Comparison of ENCODE assay signal across 28 mouse cellular contexts in the genomic region with DNA sequence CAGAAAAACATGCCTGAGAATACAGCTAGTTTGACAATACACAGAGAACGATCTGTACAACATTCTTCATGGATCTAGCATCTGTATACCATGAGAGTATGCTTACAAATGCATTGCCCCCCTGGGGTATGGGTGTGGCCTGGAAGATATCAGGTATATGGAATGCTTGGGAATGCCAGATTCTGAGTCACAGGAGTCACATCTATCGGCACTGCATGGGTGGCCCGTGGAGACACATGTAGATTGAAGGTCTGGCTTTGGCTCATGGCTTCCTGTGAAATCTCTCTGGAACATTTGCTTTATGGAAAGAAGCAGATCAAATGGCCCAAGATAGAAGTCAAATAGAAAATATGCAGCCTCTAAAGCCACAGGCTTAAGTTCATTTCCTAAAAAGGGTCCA. TPM values are rescaled to one million over a fixed set of nuclear protein-coding genes. Genes with fewer than 3 reads are reported as not detected.
"Had no signal": no experiment of that assay in that cellular context is flagged by ENCODE, and none has a peak within 500 bp of the region (broad histone marks: within the 10 kb centered on the region; RNA-seq: fewer than 3 reads in every experiment).

No protein-coding gene starts in this region.

- H3K4me1 ChIP-seq: heart, embryonic 13.5 days; heart, embryonic 15.5 days; hindbrain, embryonic 10.5 days; hindbrain, embryonic 12.5 days; kidney, embryonic 15.5 days; limb, embryonic 13.5 days; liver, embryonic 13.5 days; liver, embryonic 15.5 days had no signal

- H3K27me3 ChIP-seq: heart, embryonic 13.5 days; heart, embryonic 15.5 days; hindbrain, embryonic 12.5 days; kidney, embryonic 15.5 days; limb, embryonic 13.5 days; liver, embryonic 13.5 days; liver, embryonic 15.5 days had no signal

- H3K4me2 ChIP-seq: heart, embryonic 11.5 days; heart, embryonic 13.5 days; heart, embryonic 15.5 days; hindbrain, embryonic 12.5 days; hindbrain, embryonic 14.5 days; kidney, embryonic 15.5 days; limb, embryonic 13.5 days; liver, embryonic 11.5 days; liver, embryonic 13.5 days; liver, embryonic 15.5 days had no signal

- ATAC-seq: hindbrain, embryonic 16.5 days; inflammation-experienced regulatory T-cells, adult 6 months; intestine, embryonic 16.5 days; liver, postnatal 0 days had no signal

- H3K9me3 ChIP-seq: heart, embryonic 13.5 days; heart, embryonic 15.5 days; hindbrain, embryonic 10.5 days; hindbrain, embryonic 12.5 days; kidney, embryonic 15.5 days; limb, embryonic 13.5 days; liver, embryonic 13.5 days; liver, embryonic 15.5 days had no signal

- H3K36me3 ChIP-seq: heart, embryonic 13.5 days; heart, embryonic 15.5 days; hindbrain, embryonic 10.5 days; hindbrain, embryonic 12.5 days; kidney, embryonic 15.5 days; limb, embryonic 13.5 days; liver, embryonic 13.5 days; liver, embryonic 15.5 days had no signal

- H3K4me3 ChIP-seq: heart, embryonic 13.5 days; heart, embryonic 15.5 days; hindbrain, embryonic 10.5 days; hindbrain, embryonic 12.5 days; kidney, embryonic 15.5 days; left cerebral cortex, adult 2 months; limb, embryonic 13.5 days; liver, embryonic 13.5 days; liver, embryonic 15.5 days had no signal

- DNase-seq: gastrocnemius, postnatal 14 days; gastrocnemius, postnatal 36 days; heart, adult 18-20 months; heart, postnatal 14 days; heart, postnatal 36 days; kidney, adult 11 months; kidney, adult 2 months; kidney, adult 9 months; kidney, postnatal 14 days; kidney, postnatal 36 days; liver; liver, embryonic 13.5 days; liver, postnatal 0 days had no signal

- H3K27ac ChIP-seq: heart, embryonic 13.5 days; heart, embryonic 15.5 days; hindbrain, embryonic 10.5 days; hindbrain, embryonic 12.5 days; hindbrain, embryonic 14.5 days; kidney, embryonic 15.5 days; kidney, postnatal 0 days; left cerebral cortex, adult 2 months; limb, embryonic 13.5 days; liver, embryonic 13.5 days; liver, embryonic 15.5 days had no signal

- H3K9ac ChIP-seq: heart, embryonic 13.5 days; heart, embryonic 15.5 days; hindbrain, embryonic 12.5 days; hindbrain, embryonic 14.5 days; kidney, embryonic 15.5 days; limb, embryonic 13.5 days; liver, embryonic 13.5 days; liver, embryonic 15.5 days; liver, postnatal 0 days had no signal

RNA-seq across cellular contexts. Expression of a gene that starts 59.6 kb away (rescaled TPM):
- polyA plus RNA-seq: inflammation-experienced regulatory T-cells, adult 6 months had no signal
